Mouse (Mus musculus): ENCODE measurements around the gene Klk11. TPM values are rescaled to one million over a fixed set of nuclear protein-coding genes. Genes with fewer than 3 reads are reported as not detected.

Klk11 gene
- polyA plus RNA-seq, 1 experiment from 2014 or later, result not detected

DNA sequence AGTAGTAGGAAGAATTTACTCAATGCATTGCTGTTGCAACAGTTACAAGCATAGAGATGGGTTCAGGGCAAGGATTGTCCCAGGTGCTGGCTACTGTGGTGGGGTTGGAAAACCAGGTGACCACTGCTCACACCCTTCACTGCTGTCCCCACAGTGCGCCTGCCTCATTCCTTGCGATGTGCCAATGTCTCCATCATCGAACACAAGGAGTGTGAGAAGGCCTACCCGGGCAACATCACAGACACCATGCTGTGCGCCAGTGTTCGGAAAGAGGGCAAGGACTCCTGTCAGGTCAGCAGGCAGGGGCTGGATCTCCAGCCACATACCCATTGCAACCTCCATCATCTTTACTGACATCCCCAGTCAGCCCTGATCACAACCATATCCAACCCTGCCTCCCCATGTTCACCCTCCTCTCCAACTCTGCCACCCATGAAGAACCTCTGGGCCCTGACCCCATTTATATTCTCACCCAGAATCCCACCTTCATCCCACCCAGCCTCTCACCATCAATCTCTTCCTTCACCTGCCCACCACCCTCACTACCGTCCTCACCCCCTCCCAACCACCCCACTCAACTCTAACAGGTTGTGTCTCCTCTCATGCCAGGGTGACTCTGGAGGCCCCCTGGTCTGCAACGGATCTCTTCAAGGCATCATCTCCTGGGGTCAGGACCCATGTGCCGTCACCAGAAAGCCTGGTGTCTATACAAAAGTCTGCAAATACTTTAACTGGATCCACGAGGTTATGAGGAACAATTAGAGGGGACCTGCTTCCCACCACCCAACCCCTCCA is 4.0 kb downstream of the Klk11 start:
- H3K4me3 ChIP-seq (ENCODE audit: low read depth, low read length), result no peak overlapping the region

DNA sequence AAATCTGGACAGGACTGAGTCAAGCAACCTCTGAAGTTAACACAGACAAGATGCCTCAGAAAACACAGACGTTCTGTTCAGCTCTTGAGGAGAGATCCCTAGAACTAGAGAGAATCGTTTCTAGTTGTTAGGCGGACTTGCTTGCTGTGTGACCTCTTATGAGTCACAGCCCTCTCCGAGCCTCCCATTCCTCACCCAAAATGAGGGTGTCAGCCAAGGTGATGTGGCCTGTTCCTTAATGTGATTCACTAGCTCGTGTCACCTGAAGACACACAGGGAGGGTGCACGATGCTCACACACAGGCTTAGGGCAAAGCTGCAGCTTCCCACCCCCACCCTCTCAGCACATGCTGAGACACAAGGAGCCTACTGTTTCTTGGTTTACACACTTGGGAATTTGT is 5.8 kb downstream of the Klk11 start:
- Histone ChIP-seq H3K9me3 (ENCODE audit: low read length) (no peaks in the 10 kb centered on the region), H3K4me2 (ENCODE audit: low read depth, low read length) (no peak overlapping the region), H3K9ac (replicated peaks) (no peak overlapping the region), H3K4me3 (ENCODE audit: low read depth, low read length) (no peak overlapping the region), H3K36me3 (replicated peaks; ENCODE audit: insufficient read depth, low read length) (no peaks in the 10 kb centered on the region), H3K27me3 (ENCODE audit: insufficient read depth, low read length) (peaks cover 9% of the 10 kb centered on the region; the same call in 1 of the 2 replicates), H3K4me1 (ENCODE audit: insufficient read depth) (no peaks in the 10 kb centered on the region), H3K27ac (ENCODE audit: low read depth) (no peak overlapping the region)
- no peak for DNase-seq
- ATAC-seq, result no peak
- 68% methylated on average over 6 of the region's 6 CpGs for WGBS (ENCODE audit: insufficient replicate concordance)
- no peak for TF ChIP-seq EP300 (IDR thresholded peaks at IDR 0.05; ENCODE audit: low read depth)
- TF ChIP-seq CTCF (IDR thresholded peaks at IDR 0.05; ENCODE audit: low read depth), result no peak

More for the DNA sequence above, 4.0 kb downstream of the Klk11 start:
- Histone ChIP-seq H3K9ac (replicated peaks) (no peak overlapping the region), H3K9me3 (ENCODE audit: low read length) (no peaks in the 10 kb centered on the region), H3K27me3 (ENCODE audit: insufficient read depth, low read length) (peaks cover 4% of the 10 kb centered on the region; the same call in 1 of the 2 replicates), H3K4me2 (ENCODE audit: low read depth, low read length) (no peak overlapping the region), H3K27ac (ENCODE audit: low read depth) (no peak overlapping the region), H3K4me1 (ENCODE audit: insufficient read depth) (no peaks in the 10 kb centered on the region), H3K36me3 (replicated peaks; ENCODE audit: insufficient read depth, low read length) (no peaks in the 10 kb centered on the region)
- 81% methylated on average over 10 of the region's 10 CpGs for WGBS (ENCODE audit: insufficient replicate concordance)
- no peak for DNase-seq
- ATAC-seq, result no peak
- no peak for TF ChIP-seq EP300 (IDR thresholded peaks at IDR 0.05; ENCODE audit: low read depth)
- no peak for TF ChIP-seq CTCF (IDR thresholded peaks at IDR 0.05; ENCODE audit: low read depth)

DNA sequence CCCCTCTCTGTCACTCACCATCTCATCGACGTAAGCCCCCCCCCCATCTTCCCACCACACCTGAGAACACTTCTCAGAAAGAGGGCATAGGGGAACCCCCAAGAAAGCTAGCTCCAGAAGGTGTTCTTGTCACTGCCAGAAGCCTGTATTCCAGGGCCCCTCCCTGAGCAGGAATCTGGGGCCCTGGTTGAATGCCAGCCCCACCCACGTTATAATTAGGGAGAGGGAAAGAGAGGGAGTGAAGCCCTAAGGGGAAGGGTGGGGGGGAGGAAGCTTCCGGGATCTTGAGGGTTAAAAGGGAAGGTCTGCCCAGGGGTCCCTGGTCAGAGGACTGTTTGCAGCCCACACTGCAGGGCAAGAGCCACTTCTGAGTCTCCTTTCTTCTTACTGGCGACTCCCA is 6.3 kb downstream of the Klk11 start, which contains the start of gene Klk10:
TSS of gene Klk10 (plus strand) at position 290 of the 400 bp plus-strand sequence.
- no peak within 1 kb of the TSS for H3K4me3 ChIP-seq (ENCODE audit: low read depth, low read length)
- no peak for TF ChIP-seq EP300 (IDR thresholded peaks at IDR 0.05; ENCODE audit: low read depth)
- no peak for TF ChIP-seq CTCF (IDR thresholded peaks at IDR 0.05; ENCODE audit: low read depth)
- no peaks in the 10 kb centered on the region for H3K9me3 ChIP-seq (ENCODE audit: low read length)
- H3K4me1 ChIP-seq (ENCODE audit: insufficient read depth), result no peaks in the 10 kb centered on the region
- peaks cover 9% of the 10 kb centered on the region; the same call in 1 of the 2 replicates for H3K27me3 ChIP-seq (ENCODE audit: insufficient read depth, low read length)
- no peak within 1 kb of the TSS for H3K4me2 ChIP-seq (ENCODE audit: low read depth, low read length)
- ATAC-seq, result no peak
- WGBS (ENCODE audit: insufficient replicate concordance), result 37% methylated on average over 5 of the region's 5 CpGs
- no peak within 1 kb of the TSS for H3K27ac ChIP-seq (ENCODE audit: low read depth)
- DNase-seq, result no peak
- no peak within 1 kb of the TSS for H3K9ac ChIP-seq (replicated peaks)
- no peaks in the 10 kb centered on the region for H3K36me3 ChIP-seq (replicated peaks; ENCODE audit: insufficient read depth, low read length)

DNA sequence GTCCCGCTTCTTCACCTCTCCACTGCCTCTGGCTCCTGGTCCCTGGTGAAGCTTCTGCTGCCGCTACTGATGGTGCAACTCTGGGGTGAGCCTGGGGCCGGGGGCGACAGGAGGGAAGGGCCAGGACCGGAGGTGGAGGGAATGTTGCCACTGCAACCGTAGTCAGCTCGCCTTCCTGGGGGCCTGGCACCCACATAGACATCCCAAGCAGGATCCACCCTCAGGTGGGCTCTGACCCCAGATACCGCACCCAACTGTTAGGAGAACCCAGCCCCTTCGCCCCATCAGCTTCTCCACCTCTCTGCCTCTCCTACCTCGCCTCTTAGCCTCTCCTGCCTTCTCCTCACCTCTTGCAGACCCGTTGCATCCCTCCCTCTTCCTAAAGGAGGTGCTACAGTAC is 7.1 kb downstream of the Klk11 start:
- H3K27me3 ChIP-seq (ENCODE audit: insufficient read depth, low read length), result peaks cover 9% of the 10 kb centered on the region; the same call in 1 of the 2 replicates
- DNase-seq (no peak), ATAC-seq (no peak)
- H3K9ac ChIP-seq (replicated peaks), result no peak overlapping the region
- no peak overlapping the region for H3K27ac ChIP-seq (ENCODE audit: low read depth)
- H3K4me3 ChIP-seq (ENCODE audit: low read depth, low read length), result no peak overlapping the region
- H3K4me1 ChIP-seq (ENCODE audit: insufficient read depth), result no peaks in the 10 kb centered on the region
- H3K4me2 ChIP-seq (ENCODE audit: low read depth, low read length), result no peak overlapping the region
- whole genome bisulfite sequencing (ENCODE audit: insufficient replicate concordance), result 80% methylated on average over 11 of the region's 11 CpGs
- H3K36me3 ChIP-seq (replicated peaks; ENCODE audit: insufficient read depth, low read length), result no peaks in the 10 kb centered on the region
- no peaks in the 10 kb centered on the region for H3K9me3 ChIP-seq (ENCODE audit: low read length)
- TF ChIP-seq CTCF (IDR thresholded peaks at IDR 0.05; ENCODE audit: low read depth) (no peak), EP300 (IDR thresholded peaks at IDR 0.05; ENCODE audit: low read depth) (no peak)

DNA sequence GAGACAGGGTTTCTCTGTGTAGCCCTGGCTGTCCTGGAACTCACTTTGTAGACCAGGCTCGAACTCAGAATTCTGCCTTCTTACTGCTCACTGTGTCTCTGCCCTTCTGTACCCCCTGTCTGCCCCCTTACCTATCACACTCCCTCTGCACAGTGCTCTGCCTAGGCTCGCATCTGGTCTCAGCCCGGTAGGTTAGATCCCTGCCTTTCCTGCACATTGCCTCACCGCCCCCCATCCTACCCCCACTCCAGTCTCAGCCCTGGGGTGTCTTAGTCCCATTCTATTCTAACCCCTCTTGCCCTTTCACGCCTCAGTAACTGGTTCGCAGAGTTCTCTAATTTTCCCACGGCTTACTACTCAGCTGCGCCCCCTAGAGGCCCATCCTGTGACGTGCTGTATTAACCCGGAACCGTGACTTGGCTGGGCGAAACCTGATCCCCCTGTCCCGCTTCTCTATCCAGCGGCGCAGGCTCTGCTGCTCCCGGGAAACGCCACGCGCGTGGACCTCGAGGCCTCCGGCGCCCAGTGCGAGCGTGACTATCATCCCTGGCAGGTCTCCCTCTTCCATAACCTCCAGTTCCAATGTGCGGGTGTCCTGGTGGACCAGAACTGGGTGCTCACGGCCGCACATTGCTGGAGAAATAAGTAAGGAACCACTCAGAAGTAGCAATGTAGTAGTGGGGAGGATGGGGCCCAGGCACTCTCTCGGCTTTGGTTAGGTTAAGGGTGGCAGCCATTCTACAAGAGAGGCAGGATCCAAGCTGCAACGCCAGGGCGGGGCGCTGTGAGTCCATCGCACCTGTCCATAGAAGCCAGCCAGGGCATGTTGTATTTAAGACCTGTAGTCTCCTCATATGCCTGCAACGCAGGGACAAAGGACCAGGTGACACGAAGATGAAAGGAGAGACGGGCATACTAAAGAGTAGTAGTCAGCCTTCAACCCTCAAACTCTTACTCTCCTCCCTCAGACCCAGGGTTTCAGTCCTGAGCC is 8.2 kb downstream of the Klk11 start:
- TF ChIP-seq CTCF (IDR thresholded peaks at IDR 0.05; ENCODE audit: low read depth), result peak; percentile 84
- no peak for TF ChIP-seq EP300 (IDR thresholded peaks at IDR 0.05; ENCODE audit: low read depth)
- H3K27ac ChIP-seq (ENCODE audit: low read depth), result no peak overlapping the region
- H3K9me3 ChIP-seq (ENCODE audit: low read length), result no peaks in the 10 kb centered on the region
- no peaks in the 10 kb centered on the region for H3K36me3 ChIP-seq (replicated peaks; ENCODE audit: insufficient read depth, low read length)
- ATAC-seq, result peak; percentile 44; the same call in 1 of the 2 replicates
- no peak overlapping the region for H3K4me3 ChIP-seq (ENCODE audit: low read depth, low read length)
- peak overlapping the region; percentile 54 for H3K4me2 ChIP-seq (ENCODE audit: low read depth, low read length)
- DNase-seq, result peak; percentile 81
- H3K9ac ChIP-seq (replicated peaks), result no peak overlapping the region
- H3K4me1 ChIP-seq (ENCODE audit: insufficient read depth), result no peaks in the 10 kb centered on the region
- 7% methylated on average over 36 of the region's 36 CpGs for WGBS (ENCODE audit: insufficient replicate concordance)
- peaks cover 9% of the 10 kb centered on the region; the same call in 1 of the 2 replicates for H3K27me3 ChIP-seq (ENCODE audit: insufficient read depth, low read length)

DNA sequence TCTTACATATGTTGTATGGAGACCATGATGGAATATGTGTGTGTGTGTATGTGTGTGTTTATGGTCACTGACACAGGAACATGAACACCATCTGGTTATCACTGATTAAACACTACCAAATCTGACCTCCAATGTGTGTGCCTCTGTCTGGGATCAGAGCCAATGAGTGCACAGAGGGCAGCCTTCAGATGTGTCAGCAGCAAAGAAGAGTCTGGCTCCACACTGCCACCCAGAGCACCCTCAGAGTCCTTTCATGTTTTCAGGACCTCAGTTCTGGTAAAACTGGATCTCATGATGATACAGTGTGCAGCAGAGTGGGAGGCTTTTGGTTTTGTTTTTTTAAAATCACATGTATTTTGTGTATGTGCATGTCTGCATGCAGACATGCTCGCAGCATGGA is 10.9 kb downstream of the Klk11 start:
- no peaks in the 10 kb centered on the region for H3K4me1 ChIP-seq (ENCODE audit: insufficient read depth)
- H3K27me3 ChIP-seq (ENCODE audit: insufficient read depth, low read length), result peaks cover 9% of the 10 kb centered on the region; the same call in 1 of the 2 replicates
- 69% methylated on average over 1 of the region's 1 CpGs for WGBS (ENCODE audit: insufficient replicate concordance)
- H3K9me3 ChIP-seq (ENCODE audit: low read length), result no peaks in the 10 kb centered on the region
- no peak for DNase-seq
- no peak for TF ChIP-seq EP300 (IDR thresholded peaks at IDR 0.05; ENCODE audit: low read depth)
- TF ChIP-seq CTCF (IDR thresholded peaks at IDR 0.05; ENCODE audit: low read depth), result peak; percentile 18; the same call in 1 of the 2 replicates
- no peak overlapping the region for H3K4me3 ChIP-seq (ENCODE audit: low read depth, low read length)
- ATAC-seq, result no peak
- H3K9ac ChIP-seq (replicated peaks), result no peak overlapping the region
- H3K4me2 ChIP-seq (ENCODE audit: low read depth, low read length), result no peak overlapping the region
- H3K36me3 ChIP-seq (replicated peaks; ENCODE audit: insufficient read depth, low read length), result no peaks in the 10 kb centered on the region
- no peak overlapping the region for H3K27ac ChIP-seq (ENCODE audit: low read depth)
